Mouse (Mus musculus) mammary gland, adult 2 months (tissue): ENCODE measurements around the gene Sirt7. TPM values are rescaled to one million over a fixed set of nuclear protein-coding genes. Genes with fewer than 3 reads are reported as not detected.

Experiments
- polyA plus RNA-seq: library from polyadenylated mRNA; depleted of rRNA; stranded (reverse); fragments of >200 nt; gene quantifications from 2 replicates; pipeline ENCODE4 v1.2.3, GENCODE M21; 2012; ENCODE audit warnings: low replicate concordance; rRNA removed

The Sirt7 gene
- polyA plus RNA-seq: 77.0 and 95.0 TPM in 2 replicates

DNA sequence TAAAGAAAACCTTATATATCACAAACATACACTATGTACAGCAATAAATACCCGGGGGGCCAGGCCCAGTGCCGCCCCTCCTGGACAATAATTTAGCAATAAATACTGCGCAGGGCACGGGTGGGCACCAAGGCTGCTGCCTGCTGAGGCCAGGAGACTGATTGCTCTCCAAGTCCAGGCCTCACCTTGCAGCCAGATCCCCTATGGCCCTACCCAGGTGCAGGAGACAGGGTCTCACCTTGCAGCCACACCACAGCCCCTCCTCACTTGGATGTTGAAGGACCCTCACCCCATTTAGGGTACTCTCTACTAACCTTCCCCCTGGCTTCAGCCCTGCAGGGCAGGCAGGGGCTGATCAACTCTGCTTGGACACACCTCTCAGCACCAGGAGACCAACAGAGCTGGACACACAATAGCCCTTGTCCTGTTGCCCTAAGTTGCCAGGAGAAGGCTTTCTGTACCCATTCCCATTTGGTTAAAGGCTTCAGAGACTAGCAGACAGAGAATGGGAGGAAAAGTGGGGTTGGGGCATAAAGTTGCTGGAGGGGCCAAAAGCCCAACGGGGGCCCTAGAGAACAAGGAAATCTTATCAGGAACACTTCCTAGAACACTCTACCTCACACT, at the start of gene Sirt7:
TSS of gene Sirt7 (minus strand) at position 89 of the 624 bp plus-strand sequence.

DNA sequence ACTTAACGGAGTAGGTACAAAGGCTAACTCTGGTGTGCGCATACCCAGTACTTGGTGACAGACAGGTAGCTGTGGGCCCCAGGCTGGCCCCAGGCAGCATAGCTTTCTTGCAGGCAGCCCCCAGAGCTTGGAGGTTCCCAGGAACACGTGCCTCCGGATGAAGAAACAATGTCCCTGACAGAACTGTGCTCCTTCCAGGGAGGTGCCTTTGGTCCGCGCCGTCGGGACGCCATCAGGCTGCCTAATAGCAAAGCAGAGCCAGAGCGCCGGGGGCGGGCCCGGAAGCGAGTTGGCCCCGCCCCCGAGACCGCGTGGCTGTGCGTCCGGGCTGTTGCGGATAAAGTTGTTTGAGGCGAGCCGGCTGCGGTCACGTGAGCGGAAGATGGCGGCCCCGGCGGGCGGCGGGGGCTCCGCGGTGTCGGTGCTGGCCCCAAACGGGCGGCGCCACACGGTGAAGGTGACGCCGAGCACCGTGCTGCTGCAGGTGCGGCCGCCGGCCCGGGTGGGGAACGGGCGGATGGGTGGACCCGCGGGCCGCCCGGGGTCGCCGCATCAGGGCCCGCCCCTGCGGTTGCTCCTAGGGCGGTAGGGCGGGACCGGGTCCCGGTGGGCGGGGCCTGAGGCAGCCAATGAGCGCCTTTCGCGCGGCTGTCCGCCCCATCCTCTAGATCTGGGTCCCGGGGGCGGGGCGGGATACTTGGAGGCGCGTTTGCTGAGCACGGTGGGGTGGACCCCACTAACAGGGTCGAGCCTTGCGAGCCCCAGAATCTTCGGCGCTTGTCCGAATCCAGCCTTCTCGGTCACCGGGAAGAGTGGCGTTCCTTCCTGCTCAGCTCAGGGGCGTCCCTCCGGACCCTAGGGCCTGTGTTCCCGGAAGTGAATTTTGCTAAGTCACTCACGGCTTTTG, 47.9 kb upstream of the Sirt7 start, which contains the start of gene Aspscr1:
TSS of gene Aspscr1 (plus strand) at position 287 of the 907 bp plus-strand sequence.

GRCm38 (mm10) chr11:120661076-120661460, 36.0 kb upstream of the Sirt7 start, which contains the start of gene Notum:
TSS of gene Notum (minus strand) at chr11:120661175.

GRCm38 (mm10) chr11:120648001-120648476, 23.0 kb upstream of the Sirt7 start, which contains the start of gene Myadml2:
TSS of gene Myadml2 (minus strand) at chr11:120648158.

GRCm38 (mm10) chr11:120643601-120643987, 18.6 kb upstream of the Sirt7 start, which contains the start of gene Pycr1:
TSS of gene Pycr1 (minus strand) at chr11:120643769.

DNA sequence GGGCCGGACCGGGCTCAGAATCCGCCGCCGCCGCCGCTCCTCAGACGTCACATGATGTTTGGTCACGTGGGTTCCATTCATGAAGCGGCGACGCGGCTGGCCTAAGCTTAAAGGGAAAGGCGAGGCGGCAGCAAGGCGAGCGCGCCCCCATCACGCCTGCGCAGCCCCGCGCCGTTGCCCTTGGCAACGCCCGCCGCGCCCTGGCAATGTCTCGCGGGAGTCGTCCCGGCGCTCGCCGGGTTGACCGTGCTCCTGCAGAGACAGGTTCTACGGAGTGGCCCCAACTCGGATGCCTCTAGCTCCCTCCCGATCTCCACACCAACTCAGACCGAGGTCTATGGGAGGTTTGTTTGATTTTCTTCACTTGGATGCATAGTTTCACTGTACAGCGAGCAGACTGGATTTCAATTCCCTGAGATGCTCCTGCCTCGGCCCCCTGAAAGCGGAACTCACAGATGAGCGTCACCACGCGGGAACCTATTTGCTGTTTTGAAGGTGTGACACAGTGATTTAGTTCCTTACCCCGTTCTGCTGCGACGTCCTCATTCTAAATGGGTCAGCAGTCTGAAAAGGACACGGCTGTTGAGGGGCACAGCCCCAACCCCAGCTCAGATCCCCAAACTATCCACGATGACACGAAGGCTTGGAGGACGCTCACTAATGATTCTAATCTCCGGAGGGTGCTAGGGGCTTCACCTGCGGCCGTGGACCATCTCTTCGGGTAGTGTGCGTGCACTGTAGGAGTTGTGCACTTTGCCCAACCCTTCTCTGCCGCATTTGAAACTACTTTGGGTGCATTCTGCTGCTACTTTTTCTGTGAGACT, 8.7 kb upstream of the Sirt7 start, which contains the start of gene Mafg:
TSS of gene Mafg (minus strand) at position 81 of the 824 bp plus-strand sequence.

GRCm38 (mm10) chr11:120617519-120618112, 7.4 kb downstream of the Sirt7 start, which contains the start of gene Pcyt2:
TSS of gene Pcyt2 (minus strand) at chr11:120617936.

DNA sequence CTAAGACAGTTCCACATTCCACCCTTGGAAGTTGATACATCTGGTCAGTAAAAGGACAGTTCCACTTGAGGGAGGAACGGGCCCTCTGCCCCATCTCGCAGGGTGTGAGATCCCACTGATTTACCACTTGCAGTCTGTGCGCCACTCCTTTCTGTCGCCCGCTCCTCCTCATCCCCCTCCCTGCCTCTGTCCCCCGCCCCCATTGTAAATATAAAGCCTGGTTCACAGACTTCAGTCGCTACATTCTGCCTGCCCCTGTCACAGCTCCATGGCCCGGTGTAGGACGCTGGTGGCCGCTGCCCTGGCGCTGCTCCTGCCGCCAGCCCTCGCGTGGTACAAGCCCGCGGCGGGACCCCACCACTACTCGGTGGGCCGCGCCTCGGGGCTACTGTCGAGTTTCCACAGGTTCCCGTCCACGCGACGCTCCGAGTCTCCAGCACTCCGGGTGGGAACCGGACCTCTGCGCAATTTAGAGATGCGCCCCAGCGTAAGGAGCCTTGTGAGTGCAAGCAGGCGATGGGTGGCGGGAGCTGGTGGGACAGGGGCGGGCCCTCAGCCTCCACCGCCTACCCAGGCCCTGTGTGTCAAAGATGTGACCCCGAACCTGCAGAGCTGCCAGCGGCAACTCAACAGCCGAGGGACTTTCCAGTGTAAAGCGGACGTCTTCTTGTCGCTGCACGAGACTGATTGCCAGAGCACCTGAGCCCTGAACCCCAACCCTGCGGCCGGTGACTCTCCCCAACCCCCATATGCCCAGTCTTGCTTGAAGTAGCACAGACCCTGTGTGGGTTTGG, 16.6 kb downstream of the Sirt7 start, which contains the start of gene Npb:
TSS of gene Npb (plus strand) at position 237 of the 794 bp plus-strand sequence.

GRCm38 (mm10) chr11:120598283-120598989, 26.6 kb downstream of the Sirt7 start, which contains the start of the genes Alyref and Anapc11:
TSS of gene Alyref (minus strand) at chr11:120598365.
TSS of gene Anapc11 (plus strand) at chr11:120598421.

GRCm38 (mm10) chr11:120581490-120582267, 43.4 kb downstream of the Sirt7 start, which contains the start of gene Arhgdia:
TSS of gene Arhgdia (minus strand) at chr11:120581624.

GRCm38 (mm10) chr11:120572752-120573584, 52.1 kb downstream of the Sirt7 start, which contains the start of gene P4hb:
TSS of gene P4hb (minus strand) at chr11:120573253.

Other genes with a start within 250 kb of the Sirt7 start
- 47.6 and 79.8 TPM in 2 replicates for gene Faap100, start 246.5 kb downstream of the Sirt7 start, polyA plus RNA-seq
- 67.9 and 103 TPM in 2 replicates for gene Nploc4, start 187.5 kb downstream of the Sirt7 start, polyA plus RNA-seq
- 3.3 and 5.9 TPM in 2 replicates for gene Tspan10, start 182.6 kb downstream of the Sirt7 start, polyA plus RNA-seq
- gene Pde6g, start 171.7 kb downstream of the Sirt7 start, polyA plus RNA-seq: 0.43 and 2.0 TPM in 2 replicates
- gene Oxld1, start 167.2 kb downstream of the Sirt7 start, polyA plus RNA-seq: 37.1 and 39.9 TPM in 2 replicates
- gene Ccdc137, start 167.1 kb downstream of the Sirt7 start, polyA plus RNA-seq: 12.1 and 23.9 TPM in 2 replicates
- gene Arl16, start 157.6 kb downstream of the Sirt7 start, polyA plus RNA-seq: 23.2 and 25.3 TPM in 2 replicates
- gene Mrpl12, start 140.6 kb downstream of the Sirt7 start, polyA plus RNA-seq: 84.8 and 162 TPM in 2 replicates
- 769 and 1,138 TPM in 2 replicates for gene Slc25a10, start 133.4 kb downstream of the Sirt7 start, polyA plus RNA-seq
- 0.96 and 2.7 TPM in 2 replicates for gene Gcgr, start 94.5 kb downstream of the Sirt7 start, polyA plus RNA-seq
- 142 and 150 TPM in 2 replicates for gene Mcrip1, start 75.5 kb downstream of the Sirt7 start, polyA plus RNA-seq
- 143 TPM in 1 of 2 replicates, not detected in the other for gene Ppp1r27, start 74.1 kb downstream of the Sirt7 start, polyA plus RNA-seq
- gene P4hb, start 52.0 kb downstream of the Sirt7 start, polyA plus RNA-seq: 141 and 220 TPM in 2 replicates
- 741 and 971 TPM in 2 replicates for gene Arhgdia, start 43.6 kb downstream of the Sirt7 start, polyA plus RNA-seq
- gene Alyref, start 26.9 kb downstream of the Sirt7 start, polyA plus RNA-seq: 11.0 and 20.7 TPM in 2 replicates
- gene Anapc11, start 26.8 kb downstream of the Sirt7 start, polyA plus RNA-seq: 122 and 159 TPM in 2 replicates
- gene Npb, start 16.8 kb downstream of the Sirt7 start, polyA plus RNA-seq: 1.7 and 5.2 TPM in 2 replicates
- gene Pcyt2, start 7.3 kb downstream of the Sirt7 start, polyA plus RNA-seq: 242 and 269 TPM in 2 replicates
- gene Mafg, start 8.4 kb upstream of the Sirt7 start, polyA plus RNA-seq: 45.1 and 52.6 TPM in 2 replicates
- 11.2 and 12.4 TPM in 2 replicates for gene Pycr1, start 18.5 kb upstream of the Sirt7 start, polyA plus RNA-seq
- gene Myadml2, start 22.9 kb upstream of the Sirt7 start, polyA plus RNA-seq: 0.44 and 29.6 TPM in 2 replicates
- gene Notum, start 35.9 kb upstream of the Sirt7 start, polyA plus RNA-seq: 0.22 and 0.60 TPM in 2 replicates
- 94.3 and 126 TPM in 2 replicates for gene Aspscr1, start 47.7 kb upstream of the Sirt7 start, polyA plus RNA-seq
- gene Cenpx, start 88.5 kb upstream of the Sirt7 start, polyA plus RNA-seq: 90.7 and 105 TPM in 2 replicates
- 27.1 and 30.3 TPM in 2 replicates for gene Lrrc45, start 88.7 kb upstream of the Sirt7 start, polyA plus RNA-seq
- gene Rac3, start 96.2 kb upstream of the Sirt7 start, polyA plus RNA-seq: 7.6 and 15.5 TPM in 2 replicates
- 84.6 and 91.9 TPM in 2 replicates for gene Dcxr, start 102.0 kb upstream of the Sirt7 start, polyA plus RNA-seq
- gene Cbr2, start 106.9 kb upstream of the Sirt7 start, polyA plus RNA-seq: 277 and 287 TPM in 2 replicates
- 0.86 and 1.4 TPM in 2 replicates for gene Hmga1b, start 137.6 kb upstream of the Sirt7 start, polyA plus RNA-seq
- gene Rfng, start 159.0 kb upstream of the Sirt7 start, polyA plus RNA-seq: 56.0 and 80.9 TPM in 2 replicates
- 129 and 190 TPM in 2 replicates for gene Gps1, start 159.0 kb upstream of the Sirt7 start, polyA plus RNA-seq
- 30.8 and 36.8 TPM in 2 replicates for gene Dus1l, start 171.2 kb upstream of the Sirt7 start, polyA plus RNA-seq
- gene Fasn, start 199.3 kb upstream of the Sirt7 start, polyA plus RNA-seq: 15,404 and 19,960 TPM in 2 replicates